Mouse (Mus musculus) limb, embryonic 12.5 days (tissue): Measurements from ENCODE around the gene Tkt. TPM values are rescaled to one million over a fixed set of nuclear protein-coding genes. Genes with fewer than 3 reads are reported as not detected.

Experiments
- ATAC-seq: fragments of 200-750 bp; cut with Nextera tagmentation; 2 replicates; pipeline ENCODE4 v1.8.0; 2017; ENCODE audit warnings: low read depth, moderate TSS enrichment; ENCODE audit not compliant: insufficient number of reproducible peaks, insufficient read depth, low FRiP score, low TSS enrichment
- H3K27ac ChIP-seq: fragments of 300-500 bp; sonication (generic); 2 replicates; pipeline ENCODE4 v1.5.1; 2016; ENCODE audit warnings: mild to moderate bottlenecking, moderate library complexity
- H3K27me3 ChIP-seq: fragments of 300-500 bp; sonication (generic); 2 replicates; pipeline ENCODE4 v1.6.1; 2016; ENCODE audit warnings: mild to moderate bottlenecking, moderate library complexity
- H3K36me3 ChIP-seq: fragments of 300-500 bp; sonication (generic); 2 replicates; pipeline ENCODE4 v1.6.1; 2016; ENCODE audit warnings: mild to moderate bottlenecking, moderate library complexity
- H3K4me1 ChIP-seq: fragments of 300-500 bp; sonication (generic); replicated peaks from 2 replicates; pipeline ENCODE4 v1.6.1; 2016
- H3K4me2 ChIP-seq: fragments of 300-500 bp; sonication (generic); 2 replicates; pipeline ENCODE4 v1.6.1; 2016; ENCODE audit warnings: mild to moderate bottlenecking, moderate library complexity
- H3K4me3 ChIP-seq: fragments of 300-500 bp; sonication (generic); replicated peaks from 2 replicates; pipeline ENCODE4 v1.5.1; 2016; ENCODE audit warnings: mild to moderate bottlenecking
- H3K9ac ChIP-seq: fragments of 300-500 bp; sonication (generic); replicated peaks from 2 replicates; pipeline ENCODE4 v1.6.1; 2016; ENCODE audit warnings: mild to moderate bottlenecking, moderate library complexity
- H3K9me3 ChIP-seq: fragments of 300-500 bp; sonication (generic); 2 replicates; pipeline ENCODE4 v1.6.1; 2016; ENCODE audit warnings: mild to moderate bottlenecking, moderate library complexity
- WGBS: fragments of 180-500 bp; shearing (Covaris S2); methylation state at CpG from one replicate; pipeline ENCODE4 v1.1.7; 2016; 5-methylcytosine and 5-hydroxymethylcytosine counted together
- polyA plus RNA-seq: library from polyadenylated mRNA; unstranded; fragments of >200 nt; fragmentation: Nextera tagmentation; extraction: Ambion mirVana; gene quantifications from 2 replicates; pipeline ENCODE4 v1.2.1, GENCODE M21; 2016

The Tkt gene
- polyA plus RNA-seq, 1 experiment from 2014 or later = 244 TPM

DNA sequence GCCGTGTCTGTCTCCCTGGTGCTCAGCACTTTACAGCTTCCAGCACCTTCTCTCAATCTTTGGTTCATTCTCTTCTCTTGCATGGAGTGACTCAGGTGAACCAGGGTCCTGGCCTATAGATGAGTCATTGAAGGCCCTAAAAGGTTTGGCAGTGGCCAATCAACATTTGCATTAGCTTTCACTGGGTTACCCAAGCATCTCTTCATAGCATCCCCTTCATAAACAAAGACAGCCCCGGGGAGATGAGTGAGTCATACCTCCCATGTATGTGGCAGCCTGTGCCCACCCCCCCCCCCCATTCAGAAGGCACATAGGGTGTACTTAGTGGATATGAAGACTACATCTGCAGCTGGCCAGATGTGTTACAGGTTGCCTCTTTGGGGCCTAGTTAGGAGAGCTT, 8.5 kb downstream of the Tkt start:
- no peak overlapping the region for H3K4me3 ChIP-seq
- H3K36me3 ChIP-seq = peaks cover 69% of the 10 kb centered on the region
- H3K4me1 ChIP-seq = 0 out of 2 replicates have a peak, but pooled peaks cover 1% of the 10 kb centered on the region
- ATAC-seq = no peak
- H3K27me3 ChIP-seq = no peaks in the 10 kb centered on the region
- no peaks in the 10 kb centered on the region for H3K9me3 ChIP-seq
- H3K27ac ChIP-seq = no peak overlapping the region
- 86% methylated on average over 2 of the region's 2 CpGs for WGBS
- H3K4me2 ChIP-seq = no peak overlapping the region
- H3K9ac ChIP-seq = no peak overlapping the region

DNA sequence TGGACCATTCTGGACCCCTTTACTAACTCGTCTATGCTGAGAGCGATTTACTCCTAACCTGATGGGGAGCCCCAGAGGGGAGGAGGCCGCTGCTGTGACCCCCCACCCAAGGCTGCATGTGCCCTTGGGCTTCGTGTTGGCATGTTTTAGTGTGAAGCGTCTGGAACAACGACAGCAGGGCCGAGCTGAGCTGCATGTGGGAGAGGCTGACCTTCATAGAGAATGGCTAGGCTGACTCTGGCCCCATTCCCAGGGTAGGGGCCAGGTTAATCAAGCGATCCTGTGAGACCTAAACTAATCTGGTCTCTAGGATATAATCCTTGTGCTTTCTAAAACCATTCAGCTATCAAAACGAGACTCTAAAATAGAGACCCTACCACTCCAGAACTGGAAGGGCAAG, 9.6 kb downstream of the Tkt start:
- Histone ChIP-seq H3K4me1 (no peaks in the 10 kb centered on the region), H3K27me3 (no peaks in the 10 kb centered on the region), H3K4me3 (no peak overlapping the region), H3K4me2 (no peak overlapping the region), H3K27ac (no peak overlapping the region), H3K9me3 (no peaks in the 10 kb centered on the region), H3K36me3 (peaks cover 72% of the 10 kb centered on the region), H3K9ac (no peak overlapping the region)
- WGBS = 86% methylated on average over 9 of the region's 9 CpGs
- no peak for ATAC-seq

DNA sequence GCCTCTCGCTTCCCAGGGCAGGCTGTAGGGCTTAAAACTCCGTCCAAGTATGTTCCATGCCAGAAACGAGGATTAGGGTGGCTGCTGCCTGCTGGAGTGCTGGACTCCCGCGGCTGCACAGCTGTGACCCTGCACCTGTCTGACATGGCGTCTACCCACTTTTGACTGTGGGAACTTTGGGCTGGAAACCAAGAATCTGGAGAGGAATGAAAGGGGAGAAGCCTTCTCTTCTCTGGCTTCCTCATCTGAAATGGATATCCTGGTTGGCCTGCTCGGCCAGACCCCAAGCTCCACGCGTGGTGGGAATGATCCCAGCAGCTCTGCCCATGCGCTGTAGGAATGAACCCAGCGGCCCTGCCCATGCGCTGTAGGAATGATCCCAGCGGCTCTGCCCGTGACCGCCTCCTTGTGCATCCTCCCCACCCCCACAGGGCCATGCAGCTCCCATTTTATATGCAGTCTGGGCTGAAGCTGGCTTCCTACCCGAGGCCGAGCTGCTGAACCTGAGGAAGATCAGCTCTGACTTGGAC, 11.2 kb downstream of the Tkt start:
- peaks cover 81% of the 10 kb centered on the region for H3K36me3 ChIP-seq
- H3K9me3 ChIP-seq = no peaks in the 10 kb centered on the region
- WGBS = 85% methylated on average over 17 of the region's 17 CpGs
- no peak overlapping the region for H3K4me3 ChIP-seq
- no peak overlapping the region for H3K4me2 ChIP-seq
- H3K4me1 ChIP-seq = no peaks in the 10 kb centered on the region
- H3K9ac ChIP-seq = no peak overlapping the region
- H3K27me3 ChIP-seq = no peaks in the 10 kb centered on the region
- no peak overlapping the region for H3K27ac ChIP-seq
- ATAC-seq = peak; percentile 26; the same call in 1 of the 2 replicates

DNA sequence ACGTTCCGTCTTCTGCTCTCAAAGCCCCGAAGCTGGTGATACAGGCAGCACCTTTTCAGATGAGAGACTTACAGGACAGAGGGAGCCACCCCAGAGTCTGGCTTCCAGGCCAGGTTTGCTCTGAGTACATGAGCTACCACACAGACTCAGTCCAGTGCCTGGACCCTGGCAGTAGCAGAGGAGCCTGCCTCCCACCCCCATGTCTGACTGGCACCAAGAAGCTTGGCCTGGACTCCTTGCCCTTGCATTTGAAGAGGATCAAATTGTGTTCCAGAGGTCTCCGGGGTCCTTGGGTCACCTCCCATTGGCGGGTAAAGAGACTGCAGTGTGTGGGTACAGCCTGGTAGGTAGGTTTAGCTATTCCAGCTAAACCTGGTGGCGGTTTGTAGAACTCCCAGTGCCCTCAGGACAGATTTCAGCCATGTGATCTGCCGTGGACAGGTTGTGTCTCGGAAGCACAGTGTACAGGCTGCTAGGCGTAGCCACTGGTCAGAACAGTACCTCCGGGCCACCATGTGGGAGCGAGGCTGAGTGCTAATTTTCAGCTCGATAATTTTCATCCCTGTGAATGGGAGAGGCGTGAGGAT, 12.7 kb downstream of the Tkt start:
- Histone ChIP-seq H3K4me2 (no peak overlapping the region), H3K27me3 (no peaks in the 10 kb centered on the region), H3K9ac (no peak overlapping the region), H3K4me3 (no peak overlapping the region), H3K36me3 (peaks cover 91% of the 10 kb centered on the region), H3K4me1 (no peaks in the 10 kb centered on the region), H3K9me3 (no peaks in the 10 kb centered on the region), H3K27ac (no peak overlapping the region)
- ATAC-seq = no peak
- WGBS = 95% methylated on average over 13 of the region's 13 CpGs

DNA sequence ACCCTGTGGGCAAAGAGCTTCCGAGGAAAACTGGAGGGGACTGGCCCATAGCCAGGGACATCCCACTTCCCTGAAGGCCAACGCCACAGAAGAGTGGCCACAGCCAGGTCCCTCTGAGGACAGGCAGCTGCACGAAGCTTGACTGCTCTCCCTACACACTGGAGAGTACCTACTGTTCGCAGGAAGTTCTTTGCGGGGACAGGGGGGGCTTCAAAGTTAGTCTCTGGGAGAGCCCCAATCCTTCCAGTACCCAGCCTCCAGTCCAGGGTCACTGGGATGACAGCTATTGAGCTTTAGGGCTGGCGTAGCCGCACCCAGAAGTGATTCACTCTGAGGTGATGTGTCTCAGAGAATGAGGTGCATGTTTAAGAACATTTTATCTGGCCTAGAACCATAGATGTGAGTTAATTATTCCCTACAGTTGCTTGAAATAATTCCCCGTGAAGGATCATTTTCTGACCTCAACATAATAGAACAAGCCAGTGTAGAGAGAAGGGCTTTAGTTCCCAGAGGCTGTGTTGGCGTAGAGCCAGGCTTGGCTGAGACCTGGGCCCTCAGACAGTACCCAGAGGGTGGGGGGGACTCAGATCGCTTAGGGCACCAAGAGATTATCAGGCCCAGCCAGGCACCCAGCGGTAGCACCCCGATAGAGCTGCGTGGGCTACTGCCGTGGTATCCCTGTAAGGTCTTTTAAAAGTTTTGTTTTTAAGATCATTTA, 13.5 kb downstream of the Tkt start:
- Histone ChIP-seq H3K9me3 (no peaks in the 10 kb centered on the region), H3K9ac (no peak overlapping the region), H3K4me1 (no peaks in the 10 kb centered on the region), H3K4me2 (no peak overlapping the region), H3K27me3 (no peaks in the 10 kb centered on the region), H3K36me3 (peaks cover 91% of the 10 kb centered on the region), H3K27ac (no peak overlapping the region), H3K4me3 (no peak overlapping the region)
- WGBS = 94% methylated on average over 14 of the region's 14 CpGs
- ATAC-seq = no peak

DNA sequence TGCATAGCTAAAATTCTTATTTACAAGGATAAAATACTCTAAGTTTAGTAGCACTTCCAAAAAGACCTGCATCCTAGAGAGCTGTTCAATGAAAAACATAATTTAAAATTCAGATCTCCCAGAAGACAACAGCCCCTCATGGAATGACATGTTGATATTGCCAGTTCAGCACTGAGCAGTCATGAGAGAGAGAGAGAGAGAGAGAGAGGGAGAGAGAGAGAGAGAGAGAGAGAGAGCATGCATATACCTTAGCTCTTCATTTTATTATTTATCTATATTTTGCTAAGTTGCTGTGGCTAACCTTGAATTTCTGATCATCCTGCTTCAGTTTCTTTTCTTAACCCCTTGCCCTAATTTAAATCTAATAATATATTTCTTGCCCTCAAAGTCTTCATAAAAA, 14.2 kb downstream of the Tkt start:
- no peaks in the 10 kb centered on the region for H3K9me3 ChIP-seq
- no peak overlapping the region for H3K4me3 ChIP-seq
- H3K27me3 ChIP-seq = no peaks in the 10 kb centered on the region
- H3K27ac ChIP-seq = no peak overlapping the region
- H3K4me2 ChIP-seq = no peak overlapping the region
- no peak for ATAC-seq
- H3K9ac ChIP-seq = no peak overlapping the region
- H3K4me1 ChIP-seq = no peaks in the 10 kb centered on the region
- H3K36me3 ChIP-seq = peaks cover 91% of the 10 kb centered on the region

DNA sequence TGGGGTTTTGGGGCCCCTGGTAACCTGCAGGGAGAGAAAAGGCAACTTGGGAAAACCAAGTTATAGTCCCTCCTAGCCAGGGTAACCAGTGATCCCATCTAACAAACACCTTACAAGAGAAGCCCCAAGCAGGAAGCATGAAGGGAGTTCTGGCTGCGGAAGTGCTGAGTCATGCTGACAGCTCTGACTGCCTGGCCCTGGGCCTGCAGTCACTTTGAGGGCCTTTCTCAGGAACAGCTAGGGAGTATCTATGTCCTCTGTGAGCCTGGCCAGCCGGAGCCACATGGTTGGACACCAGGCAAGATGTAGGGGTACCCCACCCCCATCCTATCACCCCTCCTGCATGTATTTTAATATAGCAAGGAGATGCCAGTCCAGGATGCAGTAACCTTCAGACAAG, 16.3 kb downstream of the Tkt start:
- Histone ChIP-seq H3K9ac (no peak overlapping the region), H3K27me3 (no peaks in the 10 kb centered on the region), H3K4me3 (no peak overlapping the region), H3K36me3 (peaks cover 91% of the 10 kb centered on the region), H3K4me2 (no peak overlapping the region), H3K27ac (no peak overlapping the region), H3K9me3 (no peaks in the 10 kb centered on the region), H3K4me1 (no peaks in the 10 kb centered on the region)
- WGBS = 86% methylated on average over 2 of the region's 2 CpGs
- ATAC-seq = no peak

DNA sequence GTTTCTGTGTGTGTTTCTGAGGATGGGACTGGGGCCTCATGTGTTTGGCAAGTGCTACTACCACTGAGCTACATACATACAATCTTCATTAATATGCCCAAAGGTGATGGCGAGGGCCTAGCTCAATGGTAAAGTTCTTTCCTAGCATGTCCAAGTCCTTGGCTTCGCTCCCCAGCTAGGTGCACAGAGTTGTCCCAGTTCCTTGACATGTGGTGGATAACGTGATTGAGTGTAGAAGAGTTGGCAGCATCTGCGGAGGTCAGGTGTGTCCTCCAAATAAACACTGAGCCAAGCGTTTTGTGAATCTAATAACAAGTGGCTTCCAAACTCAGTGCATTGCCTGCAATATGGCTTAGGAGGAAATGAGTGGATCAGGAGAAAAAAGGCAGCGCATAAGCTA, 18.2 kb downstream of the Tkt start:
- no peaks in the 10 kb centered on the region for H3K9me3 ChIP-seq
- no peaks in the 10 kb centered on the region for H3K4me1 ChIP-seq
- H3K4me3 ChIP-seq = no peak overlapping the region
- ATAC-seq = no peak
- H3K4me2 ChIP-seq = no peak overlapping the region
- no peaks in the 10 kb centered on the region for H3K27me3 ChIP-seq
- H3K9ac ChIP-seq = no peak overlapping the region
- H3K27ac ChIP-seq = no peak overlapping the region
- peaks cover 90% of the 10 kb centered on the region for H3K36me3 ChIP-seq
- 84% methylated on average over 6 of the region's 6 CpGs for WGBS

DNA sequence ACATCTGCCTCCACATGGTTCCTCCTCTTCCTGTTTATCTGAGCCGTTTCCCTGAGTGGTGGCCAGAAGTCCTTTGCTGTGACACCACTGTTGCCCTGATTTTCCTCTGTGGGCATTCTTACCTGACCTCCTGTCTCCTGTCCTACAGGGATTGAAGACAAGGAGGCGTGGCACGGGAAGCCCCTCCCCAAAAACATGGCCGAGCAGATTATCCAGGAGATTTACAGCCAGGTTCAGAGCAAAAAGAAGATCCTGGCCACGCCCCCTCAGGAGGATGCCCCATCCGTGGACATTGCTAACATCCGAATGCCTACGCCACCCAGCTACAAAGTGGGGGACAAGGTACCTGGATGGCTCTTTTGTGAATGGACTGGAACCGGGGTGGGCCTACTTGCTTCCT, 19.9 kb downstream of the Tkt start:
- Histone ChIP-seq H3K9ac (no peak overlapping the region), H3K4me3 (no peak overlapping the region), H3K36me3 (peaks cover 99% of the 10 kb centered on the region), H3K27ac (no peak overlapping the region), H3K4me1 (no peaks in the 10 kb centered on the region), H3K9me3 (no peaks in the 10 kb centered on the region), H3K4me2 (no peak overlapping the region), H3K27me3 (no peaks in the 10 kb centered on the region)
- 87% methylated on average over 9 of the region's 9 CpGs for WGBS
- no peak for ATAC-seq

DNA sequence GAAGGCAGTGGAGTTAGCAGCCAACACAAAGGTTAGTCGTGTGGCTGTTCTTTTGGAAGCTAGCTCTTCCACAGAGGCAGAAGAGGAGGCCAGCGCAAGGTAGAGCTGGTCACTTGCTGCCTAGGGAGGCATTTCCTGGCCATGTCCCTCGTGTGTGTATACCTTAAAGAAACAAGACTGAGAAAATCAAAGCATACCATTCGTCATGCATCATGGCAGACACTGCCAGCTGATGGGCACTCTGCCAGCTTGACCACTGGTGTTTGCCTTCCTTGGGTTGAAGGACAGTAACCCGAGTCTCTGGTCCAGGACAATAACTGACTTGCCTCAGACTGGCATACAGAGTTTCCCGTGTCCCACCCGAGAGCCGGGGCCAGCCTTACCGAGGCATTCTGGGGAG, 22.1 kb downstream of the Tkt start:
- Histone ChIP-seq H3K4me1 (no peaks in the 10 kb centered on the region), H3K27ac (no peak overlapping the region), H3K4me3 (no peak overlapping the region), H3K36me3 (peaks cover 97% of the 10 kb centered on the region), H3K9ac (no peak overlapping the region), H3K27me3 (no peaks in the 10 kb centered on the region), H3K4me2 (no peak overlapping the region), H3K9me3 (no peaks in the 10 kb centered on the region)
- ATAC-seq = no peak
- WGBS = 86% methylated on average over 9 of the region's 9 CpGs

DNA sequence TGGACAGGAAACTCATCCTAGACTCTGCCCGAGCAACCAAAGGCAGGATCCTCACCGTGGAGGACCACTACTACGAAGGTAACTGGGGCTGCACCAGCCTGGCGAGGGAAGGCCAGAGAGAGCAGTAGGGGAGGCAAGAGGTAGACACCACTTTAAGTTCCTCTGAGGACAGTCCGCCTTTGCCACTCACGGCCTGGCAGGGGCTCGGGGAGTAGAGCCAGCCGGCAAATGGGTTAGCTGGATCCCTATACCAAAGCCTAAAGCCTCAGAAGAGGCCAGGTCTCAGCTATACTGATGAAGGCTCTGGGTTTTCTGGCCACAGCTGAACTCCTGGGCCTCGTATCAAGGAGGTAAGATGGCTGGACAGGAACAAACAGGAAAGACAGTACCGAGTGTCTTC, 24.1 kb downstream of the Tkt start:
- H3K4me2 ChIP-seq = no peak overlapping the region
- H3K27ac ChIP-seq = no peak overlapping the region
- no peak for ATAC-seq
- no peaks in the 10 kb centered on the region for H3K9me3 ChIP-seq
- no peak overlapping the region for H3K9ac ChIP-seq
- 0 out of 2 replicates have a peak, but pooled peaks cover 5% of the 10 kb centered on the region for H3K4me1 ChIP-seq
- H3K27me3 ChIP-seq = no peaks in the 10 kb centered on the region
- peaks cover 90% of the 10 kb centered on the region for H3K36me3 ChIP-seq
- H3K4me3 ChIP-seq = no peak overlapping the region
- 92% methylated on average over 10 of the region's 10 CpGs for WGBS

DNA sequence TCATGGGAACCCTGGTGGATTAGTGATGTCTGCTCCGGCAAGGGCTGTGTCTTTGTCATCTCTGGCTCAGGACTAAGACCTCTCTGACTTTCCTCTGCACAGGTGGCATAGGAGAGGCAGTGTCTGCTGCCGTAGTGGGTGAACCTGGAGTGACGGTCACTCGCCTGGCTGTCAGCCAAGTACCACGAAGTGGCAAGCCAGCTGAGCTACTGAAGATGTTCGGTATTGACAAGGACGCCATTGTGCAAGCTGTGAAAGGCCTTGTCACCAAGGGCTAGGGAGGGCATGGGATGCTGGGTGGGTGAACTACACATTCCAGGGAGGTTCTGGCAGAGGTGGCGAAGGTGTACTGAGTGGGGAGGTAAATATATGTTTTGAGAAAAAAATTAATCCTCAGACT, 25.1 kb downstream of the Tkt start:
- no peak overlapping the region for H3K4me2 ChIP-seq
- no peaks in the 10 kb centered on the region for H3K27me3 ChIP-seq
- peaks cover 80% of the 10 kb centered on the region for H3K36me3 ChIP-seq
- 85% methylated on average over 8 of the region's 8 CpGs for WGBS
- no peak overlapping the region for H3K4me3 ChIP-seq
- no peak for ATAC-seq
- H3K4me1 ChIP-seq = 0 out of 2 replicates have a peak, but pooled peaks cover 9% of the 10 kb centered on the region
- H3K27ac ChIP-seq = no peak overlapping the region
- H3K9me3 ChIP-seq = no peaks in the 10 kb centered on the region
- no peak overlapping the region for H3K9ac ChIP-seq
